Mouse (Mus musculus): ENCODE data around the gene Slitrk3. TPM values are rescaled to one million over a fixed set of nuclear protein-coding genes. Genes with fewer than 3 reads are reported as not detected.

The Slitrk3 gene
- polyA plus RNA-seq, 1 experiment from 2014 or later, result not detected

GRCm38 (mm10) chr3:73002933-73003696 is 54.5 kb downstream of the Slitrk3 start:
- H3K9me3 ChIP-seq (replicated peaks), result no peaks in the 10 kb centered on the region
- H3K36me3 ChIP-seq, result no peaks in the 10 kb centered on the region
- no peak for DNase-seq (ENCODE audit: low spot score)
- H3K4me1 ChIP-seq, result no peaks in the 10 kb centered on the region
- H3K4me3 ChIP-seq, result no peak overlapping the region
- H3K27ac ChIP-seq, result no peak overlapping the region
- H3K27me3 ChIP-seq (ENCODE audit: low read depth, poor library complexity, severe bottlenecking), result no peaks in the 10 kb centered on the region
- 93% methylated on average over 4 of the region's 4 CpGs for WGBS

GRCm38 (mm10) chr3:72997517-72997916 is 60.1 kb downstream of the Slitrk3 start:
- WGBS, result 78% methylated on average over 4 of the region's 4 CpGs

More at GRCm38 (mm10) chr3:72997517-72997916, 60.1 kb downstream of the Slitrk3 start:
- Histone ChIP-seq H3K27ac (no peak overlapping the region), H3K4me3 (no peak overlapping the region), H3K4me1 (no peaks in the 10 kb centered on the region), H3K27me3 (ENCODE audit: low read depth, poor library complexity, severe bottlenecking) (no peaks in the 10 kb centered on the region), H3K36me3 (no peaks in the 10 kb centered on the region), H3K9me3 (replicated peaks) (no peaks in the 10 kb centered on the region)
- no peak for DNase-seq (ENCODE audit: low spot score)

Other genes starting within 250 kb of the Slitrk3 start
- not detected in 2 replicates for gene Sis, start 89.9 kb downstream of the Slitrk3 start, polyA plus RNA-seq (2016; fragmentation: Nextera tagmentation; extraction: Ambion mirVana)

Measured in limb, embryonic 10.5 days (tissue).